Mouse (Mus musculus) spleen, postnatal 36 days (tissue): Measurements from ENCODE around the gene Susd3.

Experiments
- DNase-seq, 2 experiments: peaks; one replicate each; pipeline ENCODE4 v3.0.0; 2022; ENCODE audit warnings: low spot score in 2 of 2, mixed read lengths in 1 of 2

The Susd3 gene

DNA sequence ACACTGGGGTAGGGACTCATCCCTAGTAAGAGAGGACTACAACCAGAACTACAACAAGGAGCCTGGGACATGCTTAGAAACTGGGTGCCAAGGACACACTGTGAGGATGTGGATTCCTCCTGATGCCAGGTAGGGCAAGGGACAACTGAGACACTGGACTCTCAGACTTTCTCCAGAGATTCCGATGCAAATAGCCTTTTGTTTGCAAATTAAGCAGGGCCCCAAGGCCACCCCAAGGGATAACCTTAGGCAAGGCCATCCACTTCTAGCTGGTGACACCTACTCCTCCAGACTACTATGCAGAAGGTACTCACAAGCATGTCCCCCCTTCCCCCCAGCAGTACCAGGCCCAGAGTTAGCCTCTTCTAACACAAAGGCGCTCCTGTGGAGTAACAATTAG, 1.9 kb downstream of the Susd3 start:
- no peak for DNase-seq

DNA sequence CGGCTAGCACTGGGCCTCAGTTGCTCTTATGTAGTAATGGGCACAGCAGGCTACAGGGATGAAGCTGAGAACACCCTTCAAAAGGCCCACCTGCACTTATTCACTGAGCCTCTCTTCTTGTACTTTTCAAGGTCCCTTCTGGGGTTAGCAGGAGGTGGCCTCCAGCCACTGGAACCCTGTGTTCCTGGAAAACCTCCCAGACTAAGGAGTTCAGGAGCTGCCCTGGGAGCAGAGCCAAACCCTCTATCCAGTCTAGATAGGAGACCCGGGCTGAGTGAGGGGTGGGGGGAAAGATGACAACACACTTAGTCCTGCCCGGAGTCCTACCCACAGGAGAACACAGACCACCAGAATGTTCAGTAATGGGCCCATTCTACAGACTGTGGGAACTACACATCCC, 2.5 kb downstream of the Susd3 start:
- DNase-seq = no peak

DNA sequence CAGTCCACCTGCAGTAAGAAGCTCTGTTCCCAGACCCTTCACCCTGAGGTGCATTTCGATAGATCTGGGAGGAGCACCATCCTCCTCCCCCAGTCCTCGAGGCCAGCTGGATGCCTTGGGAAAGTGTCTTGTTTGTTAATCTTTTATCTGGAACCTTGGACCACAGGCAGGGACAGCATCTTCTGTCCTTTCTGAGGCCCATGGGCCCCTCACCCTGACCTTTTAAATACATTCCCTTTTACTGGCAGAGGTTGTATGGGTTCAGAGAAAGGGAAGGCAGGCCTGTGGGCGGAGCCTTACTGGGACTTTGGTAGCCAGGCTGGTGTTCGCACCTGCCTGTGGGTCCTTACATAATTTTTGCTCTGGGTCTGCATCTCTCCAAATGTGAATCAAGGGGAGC, 3.3 kb downstream of the Susd3 start:
- no peak for DNase-seq

DNA sequence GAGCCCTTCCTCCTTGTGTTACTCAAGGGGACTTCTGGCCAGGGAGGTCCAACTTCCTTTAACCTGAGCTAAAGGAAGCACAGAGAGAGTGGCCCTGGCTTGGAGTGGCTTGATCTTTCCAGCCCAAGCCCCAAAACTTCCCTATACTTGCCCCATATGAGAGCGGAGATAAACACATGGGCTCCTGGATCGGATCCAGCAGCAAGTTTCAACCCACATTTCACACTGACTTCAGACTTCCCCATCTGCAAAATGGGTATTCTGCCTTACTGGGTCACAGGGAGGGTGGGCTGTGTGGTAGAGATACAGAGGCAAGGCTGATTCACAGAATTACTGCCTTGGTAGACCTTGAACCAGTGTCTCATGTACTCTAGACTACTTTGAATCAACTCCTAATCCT, 5.0 kb downstream of the Susd3 start:
- no peak for DNase-seq

DNA sequence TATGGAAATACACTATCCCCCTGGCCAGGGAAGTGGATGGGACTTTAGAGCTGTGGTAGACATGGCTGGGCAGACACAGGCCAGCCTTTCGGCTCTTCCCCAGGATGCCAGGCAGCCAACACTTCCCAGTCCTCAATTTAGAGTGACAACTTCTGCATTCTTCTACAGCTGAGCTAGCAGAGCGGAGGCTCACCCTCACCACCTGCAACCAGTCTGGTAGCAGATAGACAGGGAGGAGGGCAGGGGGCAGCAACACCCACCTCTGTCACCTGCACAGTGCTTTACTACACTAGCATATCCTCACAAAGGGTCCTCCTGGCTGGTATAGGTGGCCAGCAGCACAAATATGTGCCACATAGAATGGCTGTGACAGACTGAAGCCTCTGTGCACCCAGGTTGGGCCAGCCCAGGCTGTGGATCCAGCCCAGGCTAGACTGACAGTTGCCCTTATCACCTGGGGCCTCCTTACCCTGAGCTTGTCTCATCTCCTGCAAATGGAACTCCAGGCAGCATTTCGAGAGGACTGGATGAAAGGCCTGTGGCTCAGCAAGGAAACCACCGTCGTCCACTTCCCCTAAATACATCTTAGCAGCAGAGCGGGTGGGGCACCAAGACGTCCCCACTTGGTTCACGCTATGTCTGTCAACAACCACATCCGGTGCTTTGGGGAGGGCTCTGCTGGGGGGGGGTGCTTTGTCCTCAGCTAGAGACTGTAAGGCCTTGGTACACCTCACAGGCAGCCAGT, 6.0 kb downstream of the Susd3 start:
- peak; percentile 92 for DNase-seq

DNA sequence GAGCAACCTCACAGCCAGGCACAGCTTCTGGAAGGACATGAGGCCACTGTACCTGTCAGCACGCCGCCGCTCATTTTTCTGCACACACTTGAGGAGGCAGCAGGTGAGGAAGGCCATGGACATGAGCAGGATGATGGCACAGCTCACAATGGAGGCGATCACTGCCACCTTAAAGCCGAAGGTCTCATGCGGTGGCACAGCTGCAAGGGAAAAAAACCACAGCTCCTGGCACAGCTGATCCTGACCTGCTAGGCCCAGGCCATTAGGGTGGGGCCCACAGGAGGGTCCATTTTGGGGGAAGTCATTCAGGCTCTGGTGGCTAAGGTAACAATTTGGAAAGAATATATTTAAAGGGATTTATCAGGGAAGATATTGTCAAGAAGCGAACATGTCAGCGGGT, 9.8 kb downstream of the Susd3 start:
- DNase-seq = no peak

DNA sequence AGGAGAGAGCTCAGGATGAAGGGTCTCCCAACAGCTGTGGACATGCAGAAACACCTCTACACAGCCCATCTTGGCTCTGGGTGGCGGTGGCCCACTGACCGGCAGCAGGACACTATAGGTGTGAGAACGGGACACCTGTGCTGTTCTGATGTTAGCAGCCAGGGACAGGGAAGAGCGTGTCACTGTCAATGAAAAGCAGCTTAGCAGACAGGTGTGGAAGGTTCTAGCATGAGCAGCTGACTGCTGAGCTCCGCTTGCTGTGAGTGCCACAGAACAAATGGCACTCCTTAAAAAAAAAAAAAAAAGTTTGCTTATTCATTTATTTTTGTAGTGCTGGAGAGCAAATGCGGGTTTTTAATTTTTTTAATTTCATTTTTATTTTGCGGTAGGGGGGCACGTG, 10.9 kb downstream of the Susd3 start:
- no peak for DNase-seq

DNA sequence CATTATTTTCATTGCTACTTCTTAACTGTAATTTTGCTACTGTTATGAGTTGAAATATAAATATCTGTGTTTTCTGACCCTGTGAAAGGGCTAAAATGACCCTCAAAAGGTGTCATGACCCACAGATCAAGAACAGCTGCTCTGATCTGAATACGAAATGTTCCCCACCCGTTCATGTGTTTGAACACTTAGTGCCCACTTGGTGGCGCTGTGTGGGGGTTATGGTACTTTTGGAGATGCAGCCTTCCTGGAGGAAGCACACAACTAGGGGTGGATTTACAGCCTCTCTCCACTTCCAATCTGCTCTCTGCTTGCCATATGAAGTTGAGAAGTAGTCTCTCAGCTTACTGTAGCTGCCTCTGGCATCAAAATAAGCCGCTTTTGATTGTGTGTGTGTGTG, 13.8 kb downstream of the Susd3 start:
- DNase-seq = no peak

DNA sequence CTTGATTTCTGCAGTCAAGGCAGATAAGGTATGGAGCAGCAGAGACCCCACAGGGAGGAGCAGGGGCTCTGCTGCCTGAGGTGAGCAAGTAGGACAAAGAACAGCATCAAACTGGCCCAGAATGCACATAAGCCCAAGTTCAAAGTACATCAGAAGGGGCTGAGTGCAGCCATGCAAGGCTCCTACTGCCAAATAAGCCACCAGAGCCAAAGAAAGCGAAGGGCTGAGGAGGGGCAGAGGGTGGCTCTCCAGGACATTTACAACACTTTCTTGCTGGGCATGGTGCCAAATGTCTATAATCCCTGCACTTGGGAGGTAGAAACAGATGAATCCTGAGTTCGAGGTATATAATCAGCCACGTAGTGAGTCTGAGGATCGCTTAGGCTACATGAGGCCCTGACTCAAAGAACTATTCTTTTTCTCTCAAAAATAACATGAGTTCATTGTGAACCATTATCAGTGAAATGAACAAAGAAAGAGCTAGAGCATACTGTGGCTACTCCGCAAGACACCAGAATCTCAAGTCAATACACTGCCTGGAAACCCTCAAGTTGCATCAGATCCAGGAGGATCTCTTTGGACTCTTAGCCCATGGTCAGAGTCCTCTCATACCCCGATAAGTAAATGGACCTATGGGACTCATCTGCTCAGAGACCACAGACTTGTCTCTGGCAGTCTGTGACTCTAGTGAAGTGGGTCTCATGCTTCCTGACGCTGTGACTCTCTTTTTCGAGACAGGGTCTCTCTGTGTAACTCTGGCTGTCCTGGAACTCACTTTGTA, 14.5 kb downstream of the Susd3 start:
- DNase-seq = no peak

DNA sequence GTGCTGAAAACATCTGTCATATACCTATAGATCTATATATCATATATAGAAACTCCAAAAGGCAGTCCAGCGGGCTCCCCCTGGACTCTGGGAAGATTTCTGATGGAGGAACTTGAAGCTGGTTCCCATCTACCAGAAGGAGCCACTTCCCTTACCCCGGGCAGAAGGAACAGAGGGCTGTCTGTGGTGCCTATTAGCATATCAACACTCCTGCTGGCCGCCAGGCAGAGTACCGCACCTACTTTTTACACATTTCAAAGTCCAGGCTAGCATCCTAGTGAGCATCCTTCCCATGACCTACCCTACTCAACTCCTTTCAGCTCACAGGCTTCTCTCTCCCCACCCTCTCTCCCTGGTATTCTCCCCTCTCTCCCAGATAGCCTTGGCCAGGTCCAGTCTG, 22.9 kb downstream of the Susd3 start:
- no peak for DNase-seq

DNA sequence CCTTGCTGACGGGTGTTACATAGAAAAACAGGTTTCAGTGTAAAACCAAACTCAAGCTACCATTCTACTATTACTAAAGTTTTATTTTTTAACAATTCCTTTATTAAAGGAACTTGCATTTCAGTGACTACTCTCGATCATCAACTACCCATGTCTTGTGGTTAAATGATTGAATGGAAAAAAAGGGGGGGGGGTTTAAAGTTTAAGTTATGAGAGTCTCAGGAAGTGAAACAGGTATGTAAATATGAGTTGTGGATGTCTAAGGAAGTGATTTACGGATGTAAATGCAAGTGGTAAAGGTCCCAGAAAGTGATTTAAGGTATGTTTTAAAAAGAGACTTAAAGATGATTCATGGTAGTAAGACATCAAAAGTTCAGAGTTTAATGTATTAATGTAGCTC, 23.3 kb downstream of the Susd3 start:
- no peak for DNase-seq

DNA sequence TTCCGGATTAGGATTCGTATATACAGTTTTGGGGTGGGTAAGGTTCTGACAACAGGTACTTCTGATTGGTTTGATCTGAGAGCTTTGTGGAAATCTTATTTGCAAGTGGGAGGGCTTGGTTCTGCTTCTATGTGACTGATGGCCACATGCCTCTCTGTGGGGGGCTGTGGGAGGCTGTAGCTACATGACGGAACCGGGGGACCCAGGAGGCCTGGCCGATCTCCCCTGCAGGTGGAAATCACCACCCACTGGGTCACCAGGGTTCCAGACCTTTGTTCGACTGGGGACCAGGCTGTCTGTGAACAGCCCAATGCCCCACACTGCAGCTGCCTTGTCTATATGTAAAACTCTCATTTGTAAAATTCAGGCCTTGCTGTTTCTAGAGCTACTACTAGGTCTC, 23.8 kb downstream of the Susd3 start:
- DNase-seq = peak; percentile 55 to 59

DNA sequence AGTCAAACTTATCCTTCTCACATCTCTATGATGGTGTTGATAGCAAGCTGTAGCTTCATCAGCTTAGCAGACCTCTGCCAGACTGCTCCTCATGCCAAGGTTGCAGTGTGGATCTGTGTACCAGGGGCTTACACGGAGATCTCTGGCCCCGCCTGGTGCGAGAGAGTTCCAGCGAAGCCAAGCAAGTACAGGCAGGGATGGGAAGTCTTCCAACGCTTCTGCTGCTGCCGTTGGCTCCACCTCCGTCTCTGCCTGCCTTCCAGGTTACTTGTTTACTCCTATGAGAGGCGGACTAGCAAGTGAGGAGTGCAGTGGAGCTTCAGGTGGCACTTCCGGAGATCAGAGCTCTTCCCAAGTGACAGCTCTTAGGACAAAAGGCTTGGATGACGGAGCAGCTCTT, 24.2 kb downstream of the Susd3 start:
- DNase-seq = no peak

DNA sequence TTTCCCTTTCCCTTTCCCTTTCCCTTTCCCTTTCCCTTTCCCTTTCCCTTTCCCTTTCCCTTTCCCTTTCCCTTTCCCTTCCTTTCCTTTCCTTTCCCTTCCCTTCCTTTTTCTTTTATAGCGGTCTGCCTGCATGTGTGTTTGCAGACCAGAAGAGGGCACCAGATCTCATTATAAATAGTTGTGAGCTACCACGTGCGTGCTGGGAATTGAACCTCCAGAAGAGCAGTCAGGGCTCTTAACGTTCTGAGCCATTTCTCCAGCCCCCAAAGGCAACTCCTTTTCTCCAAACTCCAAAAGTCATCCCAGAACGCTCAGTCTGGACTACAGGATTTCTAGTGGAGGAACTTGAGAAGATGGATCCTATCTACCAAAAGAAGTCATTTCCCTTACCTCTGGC, 27.6 kb downstream of the Susd3 start:
- no peak for DNase-seq

DNA sequence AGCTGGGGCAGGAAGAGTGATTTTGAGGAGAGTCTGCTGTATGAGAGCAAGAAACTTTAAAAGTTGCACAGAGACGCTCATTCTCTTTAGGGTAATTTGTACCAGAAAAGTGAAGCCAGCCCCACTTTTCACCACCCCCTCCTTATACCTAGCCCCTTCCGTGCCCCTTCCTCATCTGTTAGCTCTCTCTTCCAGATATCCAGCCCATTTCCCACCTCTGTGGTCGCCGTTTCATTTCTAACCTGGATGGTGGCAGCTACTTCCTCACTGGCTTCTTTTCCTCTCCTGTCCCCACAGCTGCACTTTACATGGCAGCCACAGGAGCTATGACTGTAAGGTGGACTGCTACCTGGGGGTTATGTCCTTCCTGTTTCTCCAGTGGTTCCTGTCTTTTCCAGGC, 29.1 kb downstream of the Susd3 start:
- DNase-seq = no peak

DNA sequence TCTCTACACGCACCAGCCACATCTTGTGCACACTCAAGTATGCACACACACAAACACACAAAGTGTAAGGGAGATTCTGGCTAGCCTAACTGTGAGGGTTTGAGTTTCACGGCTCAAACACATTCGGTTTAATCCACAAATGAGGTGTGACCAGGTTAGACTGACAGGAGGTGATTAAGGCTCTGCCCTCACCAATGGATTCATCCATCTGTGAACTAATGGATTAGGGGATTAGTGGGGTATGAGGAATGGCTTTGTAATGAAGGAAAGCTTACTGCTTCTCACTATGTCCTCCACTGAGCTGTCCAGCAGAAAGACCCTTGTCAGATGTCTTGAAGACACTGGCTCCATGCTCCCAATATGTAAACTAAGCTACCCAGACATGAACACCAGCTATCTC, 29.9 kb downstream of the Susd3 start:
- no peak for DNase-seq

DNA sequence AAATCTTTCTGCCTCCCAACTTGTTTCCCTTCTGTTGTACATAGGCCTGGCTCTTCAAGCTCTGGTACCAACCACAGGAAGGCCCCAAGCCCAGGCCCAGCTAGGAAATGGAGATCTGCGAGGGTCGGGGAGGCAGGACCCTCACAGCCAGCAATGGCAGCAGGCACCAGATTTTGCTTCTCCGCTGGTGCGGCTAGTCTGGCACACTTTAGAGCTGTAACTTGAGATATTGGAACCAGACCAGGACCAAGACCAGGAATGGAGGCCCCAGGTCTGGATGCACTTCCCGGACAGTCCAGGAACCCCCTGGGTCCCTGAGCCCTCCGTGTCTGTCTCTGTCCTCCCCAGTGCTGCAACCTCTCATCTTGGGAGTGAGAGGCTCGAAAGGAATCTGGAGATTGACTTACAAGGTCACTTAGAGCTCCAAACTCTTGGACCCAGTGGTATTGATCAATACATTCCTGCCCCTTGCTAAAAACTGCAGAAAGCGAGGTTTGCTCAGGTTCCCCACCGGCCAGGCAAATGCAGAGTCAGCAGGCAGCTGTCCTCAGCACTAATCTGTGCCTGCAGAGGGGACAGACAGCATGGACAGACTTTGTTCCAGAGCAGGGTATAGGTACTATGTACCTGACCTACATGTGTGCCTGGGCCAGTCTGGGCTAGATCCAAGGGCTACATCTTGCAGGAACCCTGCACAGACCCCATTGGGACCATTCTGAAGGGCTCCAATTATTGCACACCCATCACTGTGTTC, 31.5 kb downstream of the Susd3 start:
- DNase-seq = no peak

DNA sequence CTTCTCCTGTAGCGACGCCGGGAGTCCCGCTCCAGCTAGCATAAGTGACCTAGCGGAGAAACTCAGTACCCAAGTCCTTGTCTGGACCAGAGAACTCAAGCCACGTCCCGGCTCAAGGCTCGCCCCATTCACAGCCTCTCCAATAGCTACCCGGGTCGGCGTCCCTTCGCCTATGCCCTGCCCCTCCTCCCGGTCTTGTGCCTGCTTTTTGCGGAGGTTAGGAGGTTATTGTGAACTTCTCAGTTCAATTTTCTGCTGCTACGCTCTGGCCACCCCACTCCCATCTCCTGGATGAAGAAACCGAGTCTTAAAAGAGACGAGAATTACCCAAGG, 32.3 kb downstream of the Susd3 start:
- no peak for DNase-seq

DNA sequence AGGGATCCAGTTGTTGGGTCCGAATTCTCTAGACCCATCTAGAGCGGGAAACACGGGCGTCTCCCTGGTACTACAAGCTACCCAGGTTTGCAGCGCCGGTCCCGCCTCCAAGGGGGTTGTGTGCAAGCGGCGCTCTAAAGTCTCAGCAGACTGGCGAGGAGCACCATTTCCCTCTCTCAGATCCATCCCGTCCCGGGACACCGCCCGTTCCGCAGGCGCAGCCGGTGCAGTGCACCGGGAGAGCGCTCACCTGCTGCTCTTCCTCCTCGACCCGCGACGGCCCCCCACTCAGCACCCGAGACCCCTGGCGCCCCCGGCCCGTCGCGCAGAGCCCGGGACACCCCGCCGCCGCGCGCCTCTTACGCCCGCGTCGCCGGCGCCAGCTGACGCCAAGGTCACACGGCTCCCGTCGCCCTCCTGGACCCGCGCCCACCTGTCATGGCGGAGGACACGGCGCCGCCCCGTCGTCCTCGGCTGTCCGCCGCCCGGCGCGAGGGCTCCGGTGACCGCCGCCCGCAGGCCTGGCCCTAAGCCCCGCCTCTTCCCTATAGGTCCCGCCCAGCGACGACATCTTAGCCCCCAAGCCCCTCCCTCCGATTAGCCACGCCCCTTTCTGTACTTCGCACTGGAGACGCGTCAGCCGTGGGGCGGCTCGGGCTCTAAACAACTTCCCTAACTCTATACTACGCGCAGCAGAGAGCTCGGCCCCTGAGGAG, 32.8 kb downstream of the Susd3 start, which contains the start of gene Card19:
Gene Card19, minus strand, starts transcription at position 534 of the 716 bp plus-strand sequence.
- DNase-seq = peak; percentile 98

DNA sequence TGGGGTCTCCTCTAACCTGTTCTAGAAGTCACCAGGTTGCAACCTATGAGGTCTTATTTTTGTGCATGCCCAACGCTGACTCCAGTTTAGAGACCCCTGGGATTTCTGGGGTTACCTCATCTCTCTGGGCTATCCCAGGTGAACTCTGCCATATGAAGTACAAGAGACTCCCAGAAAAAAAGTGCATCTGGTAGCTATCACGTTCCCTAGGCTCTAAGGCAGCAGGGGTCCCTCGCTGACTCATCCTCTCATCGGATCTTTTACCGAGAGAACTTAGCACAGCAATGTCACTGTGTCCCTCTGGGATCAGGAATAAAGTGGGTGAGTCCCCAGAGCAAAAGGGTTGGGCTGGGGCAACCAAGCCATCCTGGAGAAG, 33.4 kb downstream of the Susd3 start:
- no peak for DNase-seq

DNA sequence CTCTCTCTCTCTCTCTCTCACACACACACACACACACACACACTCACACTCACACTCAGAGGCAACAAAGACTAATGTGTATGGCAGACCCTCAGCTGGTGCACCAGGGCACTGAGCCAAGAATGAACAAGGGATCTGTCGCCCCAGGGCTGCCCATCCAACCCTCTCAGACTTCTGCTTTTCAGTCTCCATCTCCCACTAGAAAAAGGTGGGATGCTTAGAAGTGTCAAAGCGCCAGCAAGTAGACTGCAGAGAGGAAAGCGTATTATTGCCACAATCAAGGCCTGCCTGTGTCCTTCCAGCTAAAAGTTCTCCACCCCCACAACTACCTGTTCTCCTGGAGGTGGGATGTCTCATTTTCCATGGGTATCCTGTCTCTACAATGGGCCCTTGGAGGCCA, 34.1 kb downstream of the Susd3 start:
- no peak for DNase-seq

DNA sequence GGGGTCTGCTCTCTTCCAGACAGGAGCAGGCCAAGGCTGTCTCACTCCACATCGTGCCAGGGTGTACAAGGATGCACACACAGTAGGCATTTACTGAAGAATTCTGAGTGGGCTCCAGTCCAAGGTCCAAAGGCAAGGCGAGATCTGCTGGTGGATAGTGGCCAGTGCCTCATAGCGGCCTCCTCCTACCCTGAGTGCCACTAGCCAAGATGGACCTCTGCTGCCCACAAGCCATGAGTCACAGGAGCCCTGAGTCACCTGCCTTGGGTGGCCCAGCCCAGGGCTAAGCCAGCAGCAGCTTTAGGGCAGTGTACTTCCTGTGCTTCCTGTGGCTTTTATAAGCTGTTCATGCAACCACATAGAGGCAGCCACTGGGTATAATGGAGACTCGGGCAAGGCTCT, 35.0 kb downstream of the Susd3 start:
- DNase-seq = peak; percentile 33 to 49
